8 mouse cellular contexts compared by ENCODE assay signal in the genomic region with DNA sequence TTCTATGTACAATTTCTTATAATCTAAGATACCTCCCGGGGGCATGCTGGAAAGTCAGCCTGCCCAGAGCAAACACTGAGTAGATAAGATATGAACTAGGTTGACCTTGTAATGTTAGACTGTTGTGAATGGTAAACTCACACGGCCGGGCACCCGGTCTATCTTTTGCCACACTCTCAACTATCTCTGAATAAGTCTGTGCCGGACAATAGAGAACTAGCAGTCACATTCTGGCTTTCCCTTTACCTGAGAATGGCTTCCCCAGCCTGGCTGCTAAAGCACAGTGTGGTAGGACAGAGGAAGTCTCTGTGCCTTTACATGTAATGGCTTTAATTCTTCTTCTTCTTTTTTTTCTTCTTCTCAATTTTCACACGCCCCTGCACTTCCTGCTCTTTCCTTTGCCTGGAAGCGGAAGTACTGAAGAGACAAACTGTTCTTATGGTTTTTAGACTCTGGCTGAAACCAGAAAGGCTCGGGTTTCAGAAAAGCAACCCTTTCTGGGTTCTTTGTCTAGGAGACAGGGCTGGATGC.
DNase-seq lines count a peak whose midpoint lies in the region; ATAC-seq and TF ChIP-seq lines count a peak whose summit lies in the region.

No protein-coding gene starts in this region.

- H3K27ac ChIP-seq in kidney, postnatal 0 days: no peak overlapping the region
- H3K27ac ChIP-seq in liver, postnatal 0 days (ENCODE audit: low read depth): peak overlapping the region; percentile 71
- peak overlapping the region; percentile 73 for H3K27ac ChIP-seq in thymus, adult 2 months (ENCODE audit: control insufficient read depth, insufficient read depth, low read length)

- H3K4me1 ChIP-seq in kidney, postnatal 0 days (replicated peaks; ENCODE audit: insufficient read depth, low read length): 0 out of 2 replicates have a peak, but pooled peaks cover 12% of the 10 kb centered on the region
- peaks cover 37% of the 10 kb centered on the region for H3K4me1 ChIP-seq in liver, postnatal 0 days (ENCODE audit: insufficient read depth)
- H3K4me1 ChIP-seq in thymus, adult 2 months (replicated peaks; ENCODE audit: control insufficient read depth, insufficient read depth, low read length): peaks cover 20% of the 10 kb centered on the region

- H3K36me3 ChIP-seq in kidney, postnatal 0 days (ENCODE audit: insufficient read depth, low read length): no peaks in the 10 kb centered on the region
- no peaks in the 10 kb centered on the region for H3K36me3 ChIP-seq in liver, postnatal 0 days (replicated peaks; ENCODE audit: insufficient read depth, low read length)
- no peaks in the 10 kb centered on the region for H3K36me3 ChIP-seq in thymus, adult 2 months (ENCODE audit: control insufficient read depth, insufficient read depth, low read length)

- H3K9me3 ChIP-seq in kidney, postnatal 0 days (replicated peaks; ENCODE audit: low read length): no peaks in the 10 kb centered on the region
- H3K9me3 ChIP-seq in liver, postnatal 0 days (ENCODE audit: low read length): no peaks in the 10 kb centered on the region

- no peaks in the 10 kb centered on the region for H3K27me3 ChIP-seq in kidney, postnatal 0 days (ENCODE audit: insufficient read depth, low read length)
- no peaks in the 10 kb centered on the region for H3K27me3 ChIP-seq in liver, postnatal 0 days (ENCODE audit: insufficient read depth, low read length)
- H3K27me3 ChIP-seq in thymus, adult 2 months (ENCODE audit: control insufficient read depth, insufficient read depth, low read length): no peaks in the 10 kb centered on the region

- WGBS in kidney, postnatal 0 days: 45% methylated on average over 8 of the region's 8 CpGs
- 7% methylated on average over 8 of the region's 8 CpGs for WGBS in liver, postnatal 0 days (ENCODE audit: insufficient replicate concordance)
- 12% methylated on average over 8 of the region's 8 CpGs for WGBS in thymus, adult 2 months

- ATAC-seq in kidney, postnatal 0 days (replicated peaks; ENCODE audit: low FRiP score, low read depth): no peak
- peak; percentile 48 for ATAC-seq in liver, postnatal 0 days

- TF ChIP-seq CTCF in kidney, postnatal 0 days (IDR thresholded peaks at IDR 0.05; ENCODE audit: low read depth): no peak
- TF ChIP-seq CTCF in liver, postnatal 0 days (IDR thresholded peaks at IDR 0.05; ENCODE audit: low read depth): no peak
- no peak for TF ChIP-seq CTCF in thymus, adult 2 months (IDR thresholded peaks at IDR 0.05; ENCODE audit: borderline replicate concordance, control insufficient read depth, extremely low read depth, insufficient read depth, low read length, poor library complexity)

- peak; percentile 57 for DNase-seq in kidney, postnatal 0 days (ENCODE audit: low spot score)
- no peak for DNase-seq in kidney, postnatal 36 days
- DNase-seq in heart, adult 8-10 months (ENCODE audit: low spot score): peak; percentile 58
- no peak for DNase-seq in liver, postnatal 0 days
- peak; percentile 44 for DNase-seq in thymus, adult 2 months
- no peak for DNase-seq in cerebellum, postnatal 25 days
- DNase-seq in layer of hippocampus, adult 18-20 months (ENCODE audit: low spot score in 2 of 2): no peak
- DNase-seq in layer of hippocampus, postnatal 36 days: no peak

- H3K9ac ChIP-seq in kidney, postnatal 0 days (ENCODE audit: low read depth, low read length): no peak overlapping the region
- 0 out of 2 replicates have a peak overlapping the region, but pooled peaks have one; percentile 8 for H3K9ac ChIP-seq in liver, postnatal 0 days (replicated peaks)

- H3K4me2 ChIP-seq in kidney, postnatal 0 days (ENCODE audit: low read length): no peak overlapping the region
- peak overlapping the region; percentile 45 for H3K4me2 ChIP-seq in liver, postnatal 0 days (ENCODE audit: low read depth, low read length)

- H3K4me3 ChIP-seq in kidney, postnatal 0 days (replicated peaks; ENCODE audit: low read depth, low read length): no peak overlapping the region
- no peak overlapping the region for H3K4me3 ChIP-seq in liver, postnatal 0 days (ENCODE audit: low read depth, low read length)
- no peak overlapping the region for H3K4me3 ChIP-seq in thymus, adult 2 months (ENCODE audit: control insufficient read depth, insufficient read depth, low read length)

- peak; percentile 71 for TF ChIP-seq EP300 in liver, postnatal 0 days (IDR thresholded peaks at IDR 0.05; ENCODE audit: low read depth)

- no peak for TF ChIP-seq POLR2A in thymus, adult 2 months (IDR thresholded peaks at IDR 0.05; ENCODE audit: control insufficient read depth, extremely low read depth, insufficient read depth, low read length, poor library complexity)

Comparison
In these comparisons a context has a peak if more than half of its experiments do, and no peak if none do; other contexts are left out.
1. DNase-seq: peak in kidney, postnatal 0 days (single experiment), heart, adult 8-10 months (single experiment) and thymus, adult 2 months (single experiment); none in kidney, postnatal 36 days (0 of 2), liver, postnatal 0 days (single experiment), cerebellum, postnatal 25 days (0 of 2), layer of hippocampus, adult 18-20 months (0 of 2) and layer of hippocampus, postnatal 36 days (0 of 2).